Mouse (Mus musculus): ENCODE measurements around the gene Znrf1. TPM values are rescaled to one million over a fixed set of nuclear protein-coding genes. Genes with fewer than 3 reads are reported as not detected.

The Znrf1 gene
- polyA plus RNA-seq, 1 experiment from 2014 or later = 33.8 TPM

GRCm38 (mm10) chr8:111570432-111570831, 34.5 kb downstream of the Znrf1 start:
- Histone ChIP-seq H3K9me3 (ENCODE audit: control insufficient read depth, low read length) (no peaks in the 10 kb centered on the region), H3K9ac (ENCODE audit: low read length) (no peak overlapping the region), H3K27me3 (ENCODE audit: control insufficient read depth, insufficient read depth, low read length) (no peaks in the 10 kb centered on the region), H3K4me2 (ENCODE audit: low read length) (no peak overlapping the region), H3K36me3 (ENCODE audit: control insufficient read depth, insufficient read depth, low read length) (no peaks in the 10 kb centered on the region), H3K4me1 (ENCODE audit: control insufficient read depth in 2 of 2, insufficient read depth in 2 of 2, low read length in 2 of 2) (peaks cover 20 to 41% of the 10 kb centered on the region in 2 experiments), H3K4me3 (ENCODE audit: control insufficient read depth in 1 of 2, insufficient read depth in 1 of 2, low read depth in 1 of 2, low read length in 2 of 2) (no peak overlapping the region), H3K27ac (replicated peaks in 1 of 2; ENCODE audit: control insufficient read depth in 1 of 2, insufficient read depth in 1 of 2, low read depth in 2 of 2, low read length in 2 of 2) (no peak overlapping the region)
- 55% methylated on average over 2 of the region's 2 CpGs for WGBS
- ATAC-seq (ENCODE audit: insufficient number of reproducible peaks, insufficient read depth, low FRiP score, low read depth) = no peak

- peaks cover 10 to 29% of the 10 kb centered on the region in 2 experiments for H3K4me1 ChIP-seq (ENCODE audit: control insufficient read depth in 2 of 2, insufficient read depth in 2 of 2, low read length in 2 of 2)
- no peak overlapping the region for H3K27ac ChIP-seq (replicated peaks in 1 of 2; ENCODE audit: control insufficient read depth in 1 of 2, insufficient read depth in 1 of 2, low read depth in 2 of 2, low read length in 2 of 2)
- no peaks in the 10 kb centered on the region for H3K27me3 ChIP-seq (ENCODE audit: control insufficient read depth, insufficient read depth, low read length)
- WGBS = 90% methylated on average over 10 of the region's 10 CpGs
- peaks cover 2% of the 10 kb centered on the region; the same call in 1 of the 2 replicates for H3K36me3 ChIP-seq (ENCODE audit: control insufficient read depth, insufficient read depth, low read length)
- H3K4me3 ChIP-seq (ENCODE audit: control insufficient read depth in 1 of 2, insufficient read depth in 1 of 2, low read depth in 1 of 2, low read length in 2 of 2) = no peak overlapping the region
- H3K9ac ChIP-seq (ENCODE audit: low read length) = no peak overlapping the region
- H3K4me2 ChIP-seq (ENCODE audit: low read length) = no peak overlapping the region
- no peaks in the 10 kb centered on the region for H3K9me3 ChIP-seq (ENCODE audit: control insufficient read depth, low read length)
- no peak for ATAC-seq (ENCODE audit: insufficient number of reproducible peaks, insufficient read depth, low FRiP score, low read depth)
Observed at GRCm38 (mm10) chr8:111571661-111572060, 35.8 kb downstream of the Znrf1 start.

- no peak overlapping the region for H3K27ac ChIP-seq (replicated peaks in 1 of 2; ENCODE audit: control insufficient read depth in 1 of 2, insufficient read depth in 1 of 2, low read depth in 2 of 2, low read length in 2 of 2)
- peaks cover 10 to 32% of the 10 kb centered on the region in 2 experiments for H3K4me1 ChIP-seq (ENCODE audit: control insufficient read depth in 2 of 2, insufficient read depth in 2 of 2, low read length in 2 of 2)
- ATAC-seq (ENCODE audit: insufficient number of reproducible peaks, insufficient read depth, low FRiP score, low read depth) = no peak
- H3K4me2 ChIP-seq (ENCODE audit: low read length) = no peak overlapping the region
- WGBS = 86% methylated on average over 2 of the region's 2 CpGs
- no peak overlapping the region for H3K9ac ChIP-seq (ENCODE audit: low read length)
- H3K4me3 ChIP-seq (ENCODE audit: control insufficient read depth in 1 of 2, insufficient read depth in 1 of 2, low read depth in 1 of 2, low read length in 2 of 2) = no peak overlapping the region
- no peaks in the 10 kb centered on the region for H3K9me3 ChIP-seq (ENCODE audit: control insufficient read depth, low read length)
- H3K36me3 ChIP-seq (ENCODE audit: control insufficient read depth, insufficient read depth, low read length) = peaks cover 2% of the 10 kb centered on the region; the same call in 1 of the 2 replicates
- no peaks in the 10 kb centered on the region for H3K27me3 ChIP-seq (ENCODE audit: control insufficient read depth, insufficient read depth, low read length)
Observed at GRCm38 (mm10) chr8:111572431-111572830, 36.5 kb downstream of the Znrf1 start.

- H3K9me3 ChIP-seq (ENCODE audit: control insufficient read depth, low read length) = no peaks in the 10 kb centered on the region
- H3K4me3 ChIP-seq (ENCODE audit: control insufficient read depth in 1 of 2, insufficient read depth in 1 of 2, low read depth in 1 of 2, low read length in 2 of 2) = peak overlapping the region in 1 of 2 experiments; percentile 2; a peak in 1 of 4 replicates
- 0 out of 2 replicates have a peak, but pooled peaks have one; percentile 50 for ATAC-seq (ENCODE audit: insufficient number of reproducible peaks, insufficient read depth, low FRiP score, low read depth)
- peaks cover 6 to 26% of the 10 kb centered on the region in 2 experiments for H3K4me1 ChIP-seq (ENCODE audit: control insufficient read depth in 2 of 2, insufficient read depth in 2 of 2, low read length in 2 of 2)
- H3K27me3 ChIP-seq (ENCODE audit: control insufficient read depth, insufficient read depth, low read length) = no peaks in the 10 kb centered on the region
- H3K36me3 ChIP-seq (ENCODE audit: control insufficient read depth, insufficient read depth, low read length) = peaks cover 2% of the 10 kb centered on the region; the same call in 1 of the 2 replicates
- H3K27ac ChIP-seq (replicated peaks in 1 of 2; ENCODE audit: control insufficient read depth in 1 of 2, insufficient read depth in 1 of 2, low read depth in 2 of 2, low read length in 2 of 2) = no peak overlapping the region
- peak overlapping the region; percentile 43 for H3K4me2 ChIP-seq (ENCODE audit: low read length)
- H3K9ac ChIP-seq (ENCODE audit: low read length) = no peak overlapping the region
- WGBS = 22% methylated on average over 8 of the region's 8 CpGs
Observed at GRCm38 (mm10) chr8:111573583-111573982, 37.7 kb downstream of the Znrf1 start.

- H3K4me3 ChIP-seq (ENCODE audit: control insufficient read depth in 1 of 2, insufficient read depth in 1 of 2, low read depth in 1 of 2, low read length in 2 of 2) = no peak overlapping the region
- peaks cover 6 to 26% of the 10 kb centered on the region in 2 experiments for H3K4me1 ChIP-seq (ENCODE audit: control insufficient read depth in 2 of 2, insufficient read depth in 2 of 2, low read length in 2 of 2)
- H3K9me3 ChIP-seq (ENCODE audit: control insufficient read depth, low read length) = no peaks in the 10 kb centered on the region
- no peak for ATAC-seq (ENCODE audit: insufficient number of reproducible peaks, insufficient read depth, low FRiP score, low read depth)
- H3K36me3 ChIP-seq (ENCODE audit: control insufficient read depth, insufficient read depth, low read length) = peaks cover 2% of the 10 kb centered on the region; the same call in 1 of the 2 replicates
- peak overlapping the region; percentile 43; the same call in 1 of the 2 replicates for H3K4me2 ChIP-seq (ENCODE audit: low read length)
- H3K27ac ChIP-seq (replicated peaks in 1 of 2; ENCODE audit: control insufficient read depth in 1 of 2, insufficient read depth in 1 of 2, low read depth in 2 of 2, low read length in 2 of 2) = no peak overlapping the region
- no peaks in the 10 kb centered on the region for H3K27me3 ChIP-seq (ENCODE audit: control insufficient read depth, insufficient read depth, low read length)
- WGBS = 72% methylated on average over 2 of the region's 2 CpGs
- H3K9ac ChIP-seq (ENCODE audit: low read length) = no peak overlapping the region
Observed at GRCm38 (mm10) chr8:111574016-111574415, 38.1 kb downstream of the Znrf1 start.

- Histone ChIP-seq H3K4me1 (ENCODE audit: control insufficient read depth in 2 of 2, insufficient read depth in 2 of 2, low read length in 2 of 2) (peaks cover 3 to 19% of the 10 kb centered on the region in 2 experiments), H3K27me3 (ENCODE audit: control insufficient read depth, insufficient read depth, low read length) (no peaks in the 10 kb centered on the region), H3K27ac (replicated peaks in 1 of 2; ENCODE audit: control insufficient read depth in 1 of 2, insufficient read depth in 1 of 2, low read depth in 2 of 2, low read length in 2 of 2) (no peak overlapping the region), H3K4me2 (ENCODE audit: low read length) (no peak overlapping the region), H3K36me3 (ENCODE audit: control insufficient read depth, insufficient read depth, low read length) (peaks cover 2% of the 10 kb centered on the region; the same call in 1 of the 2 replicates), H3K9me3 (ENCODE audit: control insufficient read depth, low read length) (no peaks in the 10 kb centered on the region), H3K9ac (ENCODE audit: low read length) (no peak overlapping the region), H3K4me3 (ENCODE audit: control insufficient read depth in 1 of 2, insufficient read depth in 1 of 2, low read depth in 1 of 2, low read length in 2 of 2) (no peak overlapping the region)
- WGBS = 89% methylated on average over 4 of the region's 4 CpGs
- no peak for ATAC-seq (ENCODE audit: insufficient number of reproducible peaks, insufficient read depth, low FRiP score, low read depth)
Observed at GRCm38 (mm10) chr8:111575492-111575891, 39.6 kb downstream of the Znrf1 start.

- H3K4me3 ChIP-seq (ENCODE audit: control insufficient read depth in 1 of 2, insufficient read depth in 1 of 2, low read depth in 1 of 2, low read length in 2 of 2) = no peak overlapping the region
- H3K4me1 ChIP-seq (ENCODE audit: control insufficient read depth in 2 of 2, insufficient read depth in 2 of 2, low read length in 2 of 2) = peaks cover 3 to 19% of the 10 kb centered on the region in 2 experiments; a peak in 3 of 4 replicates
- no peaks in the 10 kb centered on the region for H3K27me3 ChIP-seq (ENCODE audit: control insufficient read depth, insufficient read depth, low read length)
Observed at GRCm38 (mm10) chr8:111576501-111576900, 40.6 kb downstream of the Znrf1 start.

More at GRCm38 (mm10) chr8:111576501-111576900, 40.6 kb downstream of the Znrf1 start:
- H3K27ac ChIP-seq (replicated peaks in 1 of 2; ENCODE audit: control insufficient read depth in 1 of 2, insufficient read depth in 1 of 2, low read depth in 2 of 2, low read length in 2 of 2) = no peak overlapping the region
- no peak overlapping the region for H3K4me2 ChIP-seq (ENCODE audit: low read length)
- H3K36me3 ChIP-seq (ENCODE audit: control insufficient read depth, insufficient read depth, low read length) = peaks cover 2% of the 10 kb centered on the region; the same call in 1 of the 2 replicates
- H3K9ac ChIP-seq (ENCODE audit: low read length) = no peak overlapping the region
- no peak for ATAC-seq (ENCODE audit: insufficient number of reproducible peaks, insufficient read depth, low FRiP score, low read depth)
- no peaks in the 10 kb centered on the region for H3K9me3 ChIP-seq (ENCODE audit: control insufficient read depth, low read length)
